Mouse (Mus musculus): ENCODE data around the gene Dnajc12.

DNA sequence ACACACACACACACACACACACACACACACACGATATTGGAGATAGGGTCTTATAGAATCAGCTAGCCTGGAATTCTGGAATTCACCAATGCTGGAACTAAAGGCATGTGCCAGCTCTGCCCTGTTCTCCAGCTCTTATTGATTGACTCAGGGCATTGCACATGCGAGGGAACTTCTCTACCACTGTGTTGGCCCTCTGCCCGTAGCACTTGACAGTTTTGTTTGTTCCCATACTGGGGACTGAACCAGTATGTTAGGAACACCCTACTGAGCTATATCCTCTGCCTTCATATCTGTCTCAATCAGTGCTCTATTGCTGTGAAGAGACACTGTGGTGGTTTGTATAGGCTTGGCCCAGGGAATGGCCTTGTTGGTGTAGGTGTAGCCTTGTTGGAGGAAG is 14.2 kb upstream of the Dnajc12 start:
- TF ChIP-seq ZNF384 (IDR thresholded peaks at IDR 0.05; ENCODE audit: low read depth, low read length), result no peak
- no peak for TF ChIP-seq ZC3H11A (IDR thresholded peaks at IDR 0.05; ENCODE audit: borderline replicate concordance, low read depth, low read length)
- TF ChIP-seq MAFK (IDR thresholded peaks at IDR 0.05; ENCODE audit: insufficient read depth, low read depth, low read length), result no peak
- TF ChIP-seq CHD2 (IDR thresholded peaks at IDR 0.05; ENCODE audit: low read depth, low read length), result no peak

Measured in ES-E14 (cell line).